Mouse (Mus musculus): ENCODE measurements around the gene Tdrd3.

The Tdrd3 gene

DNA sequence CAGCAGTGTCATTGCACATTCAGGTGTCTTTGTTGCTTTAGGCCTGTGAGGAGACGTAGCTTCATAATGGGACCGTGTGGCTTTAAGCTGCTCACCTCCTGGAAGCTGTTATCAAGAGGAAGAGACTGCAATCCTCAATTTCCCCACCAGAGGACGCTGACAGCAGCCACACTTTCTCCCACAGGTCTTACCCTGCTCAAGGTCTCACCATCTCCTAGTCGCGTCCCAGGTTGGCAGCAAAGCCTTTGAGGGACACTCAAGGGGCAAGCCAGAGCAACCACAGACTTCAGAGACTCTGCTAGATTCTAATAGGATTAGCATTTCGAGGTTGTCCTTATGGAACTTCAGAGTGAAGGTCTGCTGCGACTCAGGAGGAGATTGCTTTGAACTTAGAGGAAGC, 149.8 kb downstream of the Tdrd3 start:
- DNase-seq (ENCODE audit: low read depth), result no peak

DNA sequence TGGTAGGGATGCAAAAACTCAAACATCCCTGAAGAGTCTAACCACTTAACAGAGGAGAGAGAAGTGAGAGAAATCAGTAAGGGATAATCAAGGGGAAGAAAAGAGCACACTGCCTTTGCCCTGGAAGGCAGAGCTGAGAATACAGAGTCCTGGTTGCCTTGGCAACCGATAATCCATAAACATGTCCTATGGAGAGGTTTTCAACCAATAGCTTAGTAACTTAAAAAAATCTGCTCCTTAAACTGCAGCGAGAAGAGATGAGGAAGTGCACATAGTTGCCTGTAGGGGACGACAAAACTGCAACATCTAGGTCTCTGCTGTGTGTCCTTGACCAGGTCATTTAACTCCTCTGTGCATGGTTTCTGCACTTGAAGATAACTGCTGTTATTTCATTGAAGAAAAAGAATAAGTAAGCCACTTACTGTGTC, 150.6 kb downstream of the Tdrd3 start:
- DNase-seq (ENCODE audit: low read depth), result no peak

DNA sequence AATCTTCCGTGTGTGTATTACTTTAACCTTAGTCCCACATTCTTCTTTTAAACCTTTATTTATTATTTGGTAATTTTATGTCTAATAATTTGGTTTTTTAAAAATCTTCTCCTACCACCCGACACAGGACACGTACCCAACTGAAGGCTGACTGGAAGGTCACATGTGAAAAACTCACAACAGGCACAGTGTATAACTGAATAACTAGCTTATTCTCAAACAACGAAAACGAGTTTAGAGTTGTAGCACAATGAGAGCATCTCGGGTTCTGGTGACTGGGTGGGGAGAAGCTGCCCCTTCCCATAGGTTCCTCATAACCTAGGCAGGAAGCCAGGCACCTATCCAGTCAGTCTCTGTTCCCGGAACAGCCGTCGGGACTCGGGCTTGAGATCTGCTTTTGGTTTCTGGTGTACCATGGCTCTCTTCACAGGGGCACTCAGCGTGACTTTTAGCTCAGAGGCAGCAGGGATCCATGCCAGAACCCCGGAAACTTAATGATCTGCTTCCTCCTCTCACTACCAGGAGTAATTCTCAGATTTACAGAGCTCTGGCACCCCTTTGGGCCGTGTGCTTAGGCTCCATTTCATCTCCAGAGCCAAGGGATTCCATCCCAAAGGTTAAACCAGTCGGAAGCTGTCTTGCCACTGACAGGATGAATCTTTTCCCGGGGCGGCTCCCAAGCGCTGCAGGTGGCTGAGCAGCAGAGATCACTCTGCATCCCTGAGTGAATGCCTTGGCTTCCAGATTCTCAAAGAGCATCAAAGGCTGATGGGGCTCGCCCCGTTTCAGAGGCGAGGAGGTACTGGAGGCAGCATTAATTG, 151.4 kb downstream of the Tdrd3 start:
- DNase-seq (ENCODE audit: low read depth), result no peak

DNA sequence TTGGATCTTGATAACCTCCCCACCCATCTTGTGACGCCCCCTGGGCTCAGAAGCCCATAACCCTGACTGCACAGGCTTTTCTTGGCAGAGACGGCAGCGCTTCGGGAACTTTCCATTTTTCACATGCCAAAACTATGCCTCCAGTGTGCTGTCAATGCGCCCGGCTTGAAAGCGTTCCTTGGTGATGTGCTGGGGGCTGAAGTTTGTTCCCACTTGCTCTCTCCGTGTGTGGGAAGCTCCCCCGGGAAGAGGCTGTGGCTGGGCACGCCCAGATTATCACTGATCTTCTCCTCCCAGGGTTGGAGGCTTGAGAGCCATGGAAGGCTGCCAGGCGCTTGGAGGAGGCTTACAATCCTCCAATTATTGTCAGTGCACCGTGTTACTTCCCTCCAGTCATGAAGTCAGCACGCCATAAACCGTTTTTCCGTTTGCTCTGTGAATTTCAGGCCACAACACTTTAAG, 152.0 kb downstream of the Tdrd3 start:
- no peak for DNase-seq (ENCODE audit: low read depth)

DNA sequence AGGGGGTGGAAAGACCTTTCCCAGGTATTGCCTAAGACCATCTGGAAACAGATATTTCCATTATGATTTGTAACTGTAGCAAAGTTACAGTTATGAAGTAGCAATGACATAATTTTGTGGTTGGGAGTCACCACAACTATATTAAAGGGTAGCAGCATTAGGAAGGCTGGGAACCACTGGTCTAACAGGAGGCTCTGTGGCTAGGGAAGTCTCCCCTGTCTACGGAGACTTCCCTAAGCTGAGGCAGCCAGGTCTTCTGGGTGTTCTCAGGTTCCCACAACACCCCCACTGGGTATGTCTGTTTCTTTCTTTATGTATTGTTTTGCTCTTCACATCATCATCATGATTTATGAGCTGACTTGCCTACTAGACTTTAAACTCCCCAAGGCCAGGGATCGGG, 153.0 kb downstream of the Tdrd3 start:
- no peak for DNase-seq (ENCODE audit: low read depth)

DNA sequence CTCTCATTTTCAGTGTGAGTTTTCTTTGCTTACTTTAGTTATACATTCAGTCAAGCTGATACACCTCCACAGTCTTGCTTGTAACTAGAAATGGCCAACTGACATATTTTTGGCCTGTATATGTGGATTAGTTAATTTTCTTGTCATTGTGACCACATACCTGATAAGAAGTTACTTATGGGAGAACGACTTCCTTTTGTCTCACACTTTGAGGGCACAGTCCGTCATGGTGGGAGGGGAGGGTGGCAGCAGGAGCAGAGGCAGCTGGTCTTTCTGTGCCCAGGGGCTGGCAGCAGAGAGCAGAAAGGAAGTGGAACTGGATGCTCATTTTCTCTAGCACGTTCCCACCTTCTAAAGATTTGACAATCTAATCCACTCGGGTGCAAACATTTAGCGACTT, 156.0 kb downstream of the Tdrd3 start:
- DNase-seq (ENCODE audit: low read depth), result no peak

DNA sequence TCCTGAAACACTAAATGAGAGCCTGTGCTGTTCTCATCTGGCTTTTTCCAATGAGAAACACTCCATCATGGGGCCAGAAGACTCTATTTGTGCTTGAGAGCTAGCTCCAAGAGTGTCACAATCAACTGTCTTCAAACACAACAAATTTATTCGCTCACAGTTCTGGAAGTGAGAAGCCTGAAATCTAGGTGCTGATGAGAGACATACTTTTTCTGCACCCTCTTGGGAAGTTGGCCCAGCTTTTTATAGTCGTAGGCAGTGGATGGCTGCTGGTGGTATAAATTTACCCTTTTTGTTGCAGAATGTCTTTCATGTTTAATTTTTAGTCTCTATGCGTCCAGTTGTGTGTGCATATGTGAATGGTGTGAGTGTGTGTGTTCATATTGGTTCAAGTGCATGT, 166.2 kb downstream of the Tdrd3 start:
- DNase-seq (ENCODE audit: low read depth), result no peak

Data from fibroblast of lung, adult 2 months (primary cell).